8 mouse cellular contexts compared by ENCODE assay signal in the genomic region with DNA sequence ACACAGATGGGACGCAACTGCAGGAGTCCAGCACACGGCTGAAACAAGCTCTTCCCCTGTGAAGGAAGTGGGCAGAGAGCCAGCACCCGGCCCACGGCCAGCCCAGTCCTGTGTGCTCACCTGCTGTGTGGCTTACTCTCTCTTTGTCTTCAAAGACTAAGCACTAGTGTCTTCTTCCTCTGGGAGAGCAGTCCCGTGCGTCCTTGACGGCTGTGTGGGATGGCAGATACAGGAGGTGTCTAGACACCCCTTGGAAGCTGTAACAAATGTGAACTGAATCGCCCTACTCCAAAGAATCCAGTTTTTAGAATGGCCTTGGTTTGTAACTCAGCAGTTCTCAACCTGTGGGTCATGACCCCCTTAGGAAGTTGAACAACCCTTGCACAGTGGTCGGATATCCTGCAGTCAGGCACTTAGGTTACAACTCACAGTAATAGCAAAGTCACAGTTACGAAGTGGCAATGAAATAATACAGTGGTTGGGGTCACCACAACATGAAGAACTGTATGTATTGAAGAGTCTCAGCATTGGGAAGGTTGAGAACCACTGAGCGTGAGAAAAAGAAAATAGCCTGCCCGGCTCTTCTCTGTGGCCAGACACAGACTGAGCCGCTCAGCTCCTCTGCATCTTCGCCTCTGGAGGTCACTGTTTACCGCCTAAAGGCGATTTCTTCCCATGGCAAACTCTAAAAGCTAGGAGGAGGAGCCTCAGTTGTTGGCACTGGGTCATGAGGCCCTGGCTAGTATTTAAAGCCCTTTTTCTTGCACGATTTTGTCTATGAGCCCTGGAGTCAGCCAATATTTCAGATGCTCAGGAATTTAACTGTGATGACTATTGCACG. TPM values are rescaled to one million over a fixed set of nuclear protein-coding genes. Genes with fewer than 3 reads are reported as not detected.
A peak's percentile ranks its signal among the peaks of the same experiment; 100 is the strongest.
DNase-seq lines count a peak whose midpoint lies in the region; ATAC-seq and TF ChIP-seq lines count a peak whose summit lies in the region.

No protein-coding gene starts in this region.

- no peak overlapping the region for H3K4me3 ChIP-seq in ES-Bruce4 (ENCODE audit: low read depth, low read length)
- H3K4me3 ChIP-seq in forebrain, embryonic 11.5 days (ENCODE audit: low read depth, low read length) = no peak overlapping the region
- no peak overlapping the region for H3K4me3 ChIP-seq in heart, postnatal 0 days (ENCODE audit: low read depth, low read length)
- no peak overlapping the region for H3K4me3 ChIP-seq in liver, embryonic 15.5 days (replicated peaks)
- H3K4me3 ChIP-seq in neural tube, embryonic 13.5 days = no peak overlapping the region
- H3K4me3 ChIP-seq in testis, adult 2 months (ENCODE audit: control insufficient read depth, low read depth, low read length) = no peak overlapping the region

- no peaks in the 10 kb centered on the region for H3K4me1 ChIP-seq in ES-Bruce4 (ENCODE audit: control insufficient read depth, insufficient read depth, low read length)
- H3K4me1 ChIP-seq in forebrain, embryonic 11.5 days (replicated peaks; ENCODE audit: control insufficient read depth, insufficient read depth, low read length) = no peaks in the 10 kb centered on the region; the same call in 1 of the 2 replicates
- no peaks in the 10 kb centered on the region for H3K4me1 ChIP-seq in heart, postnatal 0 days (ENCODE audit: control insufficient read depth, insufficient read depth)
- peaks cover 36% of the 10 kb centered on the region for H3K4me1 ChIP-seq in liver, embryonic 15.5 days (replicated peaks)
- no peaks in the 10 kb centered on the region; the same call in 1 of the 2 replicates for H3K4me1 ChIP-seq in neural tube, embryonic 13.5 days (replicated peaks)
- no peaks in the 10 kb centered on the region for H3K4me1 ChIP-seq in testis, adult 2 months (ENCODE audit: control insufficient read depth, insufficient read depth, low read length)

- no peak for ATAC-seq in forebrain, embryonic 11.5 days (replicated peaks; ENCODE audit: low FRiP score)
- ATAC-seq in heart, postnatal 0 days (ENCODE audit: insufficient read depth, low read depth) = peak; percentile 93
- ATAC-seq in liver, embryonic 15.5 days (ENCODE audit: insufficient read depth) = peak; percentile 64
- ATAC-seq in neural tube, embryonic 13.5 days (ENCODE audit: low read depth) = peak; percentile 82

- TF ChIP-seq CTCF in ES-Bruce4 (IDR thresholded peaks at IDR 0.05; ENCODE audit: low read depth, low read length) = peak; percentile 73
- TF ChIP-seq CTCF in heart, postnatal 0 days (IDR thresholded peaks at IDR 0.05; ENCODE audit: low read depth) = peak; percentile 89
- TF ChIP-seq CTCF in testis, adult 2 months (IDR thresholded peaks at IDR 0.05; ENCODE audit: control insufficient read depth, insufficient read depth, insufficient replicate concordance, low read depth, low read length) = peak; percentile 55

- DNase-seq in c-Kit-positive CD71-positive TER-119-negative erythroid progenitor cells, embryonic 14.5 days (ENCODE audit: low read depth) = peak; percentile 74
- peak; percentile 72 for DNase-seq in forebrain, embryonic 11.5 days (ENCODE audit: low spot score)
- peak; percentile 92 for DNase-seq in heart, postnatal 0 days (ENCODE audit: low spot score)
- DNase-seq in kidney, postnatal 36 days = peak; percentile 90 to 91

- H3K4me2 ChIP-seq in forebrain, embryonic 11.5 days (ENCODE audit: low read depth, low read length, severe bottlenecking) = no peak overlapping the region
- no peak overlapping the region for H3K4me2 ChIP-seq in heart, postnatal 0 days (ENCODE audit: low read depth, low read length)
- H3K4me2 ChIP-seq in liver, embryonic 15.5 days = peak overlapping the region; percentile 34; the same call in 1 of the 2 replicates
- no peak overlapping the region for H3K4me2 ChIP-seq in neural tube, embryonic 13.5 days

- H3K36me3 ChIP-seq in ES-Bruce4 (ENCODE audit: control insufficient read depth, insufficient read depth, low read length, poor library complexity, severe bottlenecking) = no peaks in the 10 kb centered on the region
- H3K36me3 ChIP-seq in forebrain, embryonic 11.5 days (ENCODE audit: control insufficient read depth, insufficient read depth, low read length) = no peaks in the 10 kb centered on the region
- no peaks in the 10 kb centered on the region for H3K36me3 ChIP-seq in heart, postnatal 0 days (replicated peaks; ENCODE audit: control insufficient read depth, insufficient read depth, low read length)
- H3K36me3 ChIP-seq in liver, embryonic 15.5 days (replicated peaks) = no peaks in the 10 kb centered on the region
- no peaks in the 10 kb centered on the region for H3K36me3 ChIP-seq in neural tube, embryonic 13.5 days
- H3K36me3 ChIP-seq in testis, adult 2 months (ENCODE audit: control insufficient read depth, insufficient read depth, low read length) = no peaks in the 10 kb centered on the region

- no peaks in the 10 kb centered on the region for H3K27me3 ChIP-seq in ES-Bruce4 (ENCODE audit: control insufficient read depth, insufficient read depth, low read length, poor library complexity, severe bottlenecking)
- no peaks in the 10 kb centered on the region for H3K27me3 ChIP-seq in forebrain, embryonic 11.5 days (ENCODE audit: control insufficient read depth, insufficient read depth, low read length)
- no peaks in the 10 kb centered on the region for H3K27me3 ChIP-seq in heart, postnatal 0 days (ENCODE audit: control insufficient read depth, insufficient read depth, low read length)
- H3K27me3 ChIP-seq in liver, embryonic 15.5 days = no peaks in the 10 kb centered on the region
- H3K27me3 ChIP-seq in neural tube, embryonic 13.5 days = no peaks in the 10 kb centered on the region
- no peaks in the 10 kb centered on the region for H3K27me3 ChIP-seq in testis, adult 2 months (ENCODE audit: control insufficient read depth, insufficient read depth, low read length)

- H3K9me3 ChIP-seq in ES-Bruce4 (replicated peaks; ENCODE audit: control insufficient read depth, insufficient read depth, low read length, poor library complexity, severe bottlenecking) = no peaks in the 10 kb centered on the region
- no peaks in the 10 kb centered on the region for H3K9me3 ChIP-seq in forebrain, embryonic 11.5 days (ENCODE audit: control insufficient read depth, low read length)
- H3K9me3 ChIP-seq in heart, postnatal 0 days (replicated peaks; ENCODE audit: control insufficient read depth, low read length) = no peaks in the 10 kb centered on the region
- no peaks in the 10 kb centered on the region for H3K9me3 ChIP-seq in liver, embryonic 15.5 days (replicated peaks)
- H3K9me3 ChIP-seq in neural tube, embryonic 13.5 days = no peaks in the 10 kb centered on the region

- WGBS in forebrain, embryonic 11.5 days = 37% methylated on average over 18 of the region's 18 CpGs
- 22% methylated on average over 18 of the region's 18 CpGs for WGBS in heart, postnatal 0 days
- 33% methylated on average over 18 of the region's 18 CpGs for WGBS in liver, embryonic 15.5 days (ENCODE audit: insufficient replicate concordance)
- WGBS in neural tube, embryonic 13.5 days = 31% methylated on average over 18 of the region's 18 CpGs

- H3K9ac ChIP-seq in ES-Bruce4 (ENCODE audit: low read depth, poor library complexity, severe bottlenecking) = no peak overlapping the region
- no peak overlapping the region for H3K9ac ChIP-seq in forebrain, embryonic 11.5 days (ENCODE audit: low read length)
- no peak overlapping the region for H3K9ac ChIP-seq in heart, postnatal 0 days (replicated peaks; ENCODE audit: low read depth, low read length)
- H3K9ac ChIP-seq in liver, embryonic 15.5 days = no peak overlapping the region
- H3K9ac ChIP-seq in neural tube, embryonic 13.5 days = 0 out of 2 replicates have a peak overlapping the region, but pooled peaks have one; percentile 38

- no peak overlapping the region for H3K27ac ChIP-seq in ES-Bruce4 (ENCODE audit: insufficient read depth, low read length)
- H3K27ac ChIP-seq in forebrain, embryonic 11.5 days (ENCODE audit: low read depth, low read length) = no peak overlapping the region
- H3K27ac ChIP-seq in heart, postnatal 0 days (ENCODE audit: low read depth) = no peak overlapping the region
- H3K27ac ChIP-seq in liver, embryonic 15.5 days (replicated peaks) = no peak overlapping the region
- no peak overlapping the region for H3K27ac ChIP-seq in neural tube, embryonic 13.5 days (replicated peaks)
- H3K27ac ChIP-seq in testis, adult 2 months (ENCODE audit: control insufficient read depth, insufficient read depth, low read depth, low read length) = peak overlapping the region; percentile 15; the same call in 1 of the 2 replicates

- no peak for TF ChIP-seq POLR2A in ES-Bruce4 (IDR thresholded peaks at IDR 0.05; ENCODE audit: insufficient read depth, low read length)
- TF ChIP-seq POLR2A in testis, adult 2 months (IDR thresholded peaks at IDR 0.05; ENCODE audit: control insufficient read depth, low read depth, low read length) = no peak

- TF ChIP-seq EP300 in ES-Bruce4 (IDR thresholded peaks at IDR 0.05; ENCODE audit: insufficient read depth, low read depth, low read length) = no peak
- TF ChIP-seq EP300 in heart, postnatal 0 days (IDR thresholded peaks at IDR 0.05; ENCODE audit: low read depth) = no peak

RNA-seq across cellular contexts. Expression of gene Ndufv1, which starts 6.4 kb away (rescaled TPM):
- 77.9 and 89.6 TPM in 2 replicates for polyA plus RNA-seq in ES-Bruce4 (2011; ENCODE audit: insufficient read depth, insufficient read length, low read depth, missing spikeins)
- 174 and 198 TPM in 2 replicates for polyA plus RNA-seq in forebrain, embryonic 11.5 days (2014; fragmentation: Nextera tagmentation; extraction: Ambion mirVana)
- total RNA-seq in heart, postnatal 0 days (2014; rRNA removed; ENCODE audit: low replicate concordance) = 910 and 941 TPM in 2 replicates
- polyA plus RNA-seq in heart, postnatal 0 days (2015; fragmentation: Nextera tagmentation; extraction: Ambion mirVana) = 1,083 and 1,090 TPM in 2 replicates
- polyA plus RNA-seq in liver, embryonic 15.5 days (2015; fragmentation: Nextera tagmentation; extraction: Ambion mirVana) = 152 and 163 TPM in 2 replicates
- polyA plus RNA-seq in neural tube, embryonic 13.5 days (2015; fragmentation: Nextera tagmentation; extraction: Ambion mirVana) = 217 and 222 TPM in 2 replicates
- 145 and 173 TPM in 2 replicates for polyA plus RNA-seq in testis, adult 2 months (2012; rRNA removed)

RNA-seq across cellular contexts. Expression of gene Doc2g, which starts 15.8 kb away (rescaled TPM):
- 2.9 and 3.6 TPM in 2 replicates for polyA plus RNA-seq in ES-Bruce4 (2011; ENCODE audit: insufficient read depth, insufficient read length, low read depth, missing spikeins)
- 3.8 and 4.2 TPM in 2 replicates for polyA plus RNA-seq in forebrain, embryonic 11.5 days (2014; fragmentation: Nextera tagmentation; extraction: Ambion mirVana)
- 158 and 202 TPM in 2 replicates for total RNA-seq in heart, postnatal 0 days (2014; rRNA removed; ENCODE audit: low replicate concordance)
- polyA plus RNA-seq in heart, postnatal 0 days (2015; fragmentation: Nextera tagmentation; extraction: Ambion mirVana) = 114 and 116 TPM in 2 replicates
- 0.38 and 0.78 TPM in 2 replicates for polyA plus RNA-seq in liver, embryonic 15.5 days (2015; fragmentation: Nextera tagmentation; extraction: Ambion mirVana)
- polyA plus RNA-seq in neural tube, embryonic 13.5 days (2015; fragmentation: Nextera tagmentation; extraction: Ambion mirVana) = 6.0 and 7.1 TPM in 2 replicates
- polyA plus RNA-seq in testis, adult 2 months (2012; rRNA removed) = 1.3 and 2.0 TPM in 2 replicates

RNA-seq across cellular contexts. Expression of gene Gm49405, which starts 18.5 kb away (rescaled TPM):
- 2.4 and 3.0 TPM in 2 replicates for polyA plus RNA-seq in ES-Bruce4 (2011; ENCODE audit: insufficient read depth, insufficient read length, low read depth, missing spikeins)
- 3.0 TPM in 2 replicates for polyA plus RNA-seq in forebrain, embryonic 11.5 days (2014; fragmentation: Nextera tagmentation; extraction: Ambion mirVana)
- total RNA-seq in heart, postnatal 0 days (2014; rRNA removed; ENCODE audit: low replicate concordance) = 4.0 and 7.0 TPM in 2 replicates
- 3.6 and 4.0 TPM in 2 replicates for polyA plus RNA-seq in heart, postnatal 0 days (2015; fragmentation: Nextera tagmentation; extraction: Ambion mirVana)
- 0.45 and 0.48 TPM in 2 replicates for polyA plus RNA-seq in liver, embryonic 15.5 days (2015; fragmentation: Nextera tagmentation; extraction: Ambion mirVana)
- 4.7 and 6.0 TPM in 2 replicates for polyA plus RNA-seq in neural tube, embryonic 13.5 days (2015; fragmentation: Nextera tagmentation; extraction: Ambion mirVana)
- 0.48 TPM in 2 replicates for polyA plus RNA-seq in testis, adult 2 months (2012; rRNA removed)

RNA-seq across cellular contexts. Expression of gene Nudt8, which starts 18.6 kb away (rescaled TPM):
- 17.3 and 20.8 TPM in 2 replicates for polyA plus RNA-seq in ES-Bruce4 (2011; ENCODE audit: insufficient read depth, insufficient read length, low read depth, missing spikeins)
- polyA plus RNA-seq in forebrain, embryonic 11.5 days (2014; fragmentation: Nextera tagmentation; extraction: Ambion mirVana) = 21.2 and 21.9 TPM in 2 replicates
- total RNA-seq in heart, postnatal 0 days (2014; rRNA removed; ENCODE audit: low replicate concordance) = 110 and 175 TPM in 2 replicates
- 131 and 138 TPM in 2 replicates for polyA plus RNA-seq in heart, postnatal 0 days (2015; fragmentation: Nextera tagmentation; extraction: Ambion mirVana)
- polyA plus RNA-seq in liver, embryonic 15.5 days (2015; fragmentation: Nextera tagmentation; extraction: Ambion mirVana) = 13.3 and 13.8 TPM in 2 replicates
- polyA plus RNA-seq in neural tube, embryonic 13.5 days (2015; fragmentation: Nextera tagmentation; extraction: Ambion mirVana) = 22.5 and 22.9 TPM in 2 replicates
- 0.99 and 2.4 TPM in 2 replicates for polyA plus RNA-seq in testis, adult 2 months (2012; rRNA removed)

RNA-seq across cellular contexts. Expression of gene Gstp1, which starts 18.8 kb away (rescaled TPM):
- polyA plus RNA-seq in ES-Bruce4 (2011; ENCODE audit: insufficient read depth, insufficient read length, low read depth, missing spikeins) = 119 and 155 TPM in 2 replicates
- polyA plus RNA-seq in forebrain, embryonic 11.5 days (2014; fragmentation: Nextera tagmentation; extraction: Ambion mirVana) = 347 and 365 TPM in 2 replicates
- total RNA-seq in heart, postnatal 0 days (2014; rRNA removed; ENCODE audit: low replicate concordance) = 266 and 311 TPM in 2 replicates
- polyA plus RNA-seq in heart, postnatal 0 days (2015; fragmentation: Nextera tagmentation; extraction: Ambion mirVana) = 440 and 449 TPM in 2 replicates
- polyA plus RNA-seq in liver, embryonic 15.5 days (2015; fragmentation: Nextera tagmentation; extraction: Ambion mirVana) = 752 and 794 TPM in 2 replicates
- polyA plus RNA-seq in neural tube, embryonic 13.5 days (2015; fragmentation: Nextera tagmentation; extraction: Ambion mirVana) = 383 and 433 TPM in 2 replicates
- 88.6 and 94.9 TPM in 2 replicates for polyA plus RNA-seq in testis, adult 2 months (2012; rRNA removed)

Comparison
In these comparisons a context has a peak if more than half of its experiments do, and no peak if none do; other contexts are left out.
1. RNA of gene Doc2g, which starts 15.8 kb away (polyA plus RNA-seq): 114 to 116 TPM in heart, postnatal 0 days; 6.0 to 7.1 TPM in neural tube, embryonic 13.5 days, 3.8 to 4.2 TPM in forebrain, embryonic 11.5 days, 2.9 to 3.6 TPM in ES-Bruce4, 1.3 to 2.0 TPM in testis, adult 2 months and 0.38 to 0.78 TPM in liver, embryonic 15.5 days; every median in the first group is over 10 times any median in the second.
2. Peak in every context shown above with its lines, with median percentiles within 50 percentile points of each other: CTCF ChIP-seq and DNase-seq.